Mouse (Mus musculus) liver, embryonic 14.5 days (tissue): Measurements from ENCODE around the gene Nt5c2.

Source experiments
- CTCF ChIP-seq: IDR thresholded peaks from 2 replicates; pipeline ENCODE4 v1.5.1; 2016; ENCODE audit warnings: antibody characterized with exemption, low read depth, control low read depth
- EP300 ChIP-seq: IDR thresholded peaks from 2 replicates; pipeline ENCODE4 v1.6.1; 2016; ENCODE audit warnings: antibody characterized with exemption, low read depth

DNA sequence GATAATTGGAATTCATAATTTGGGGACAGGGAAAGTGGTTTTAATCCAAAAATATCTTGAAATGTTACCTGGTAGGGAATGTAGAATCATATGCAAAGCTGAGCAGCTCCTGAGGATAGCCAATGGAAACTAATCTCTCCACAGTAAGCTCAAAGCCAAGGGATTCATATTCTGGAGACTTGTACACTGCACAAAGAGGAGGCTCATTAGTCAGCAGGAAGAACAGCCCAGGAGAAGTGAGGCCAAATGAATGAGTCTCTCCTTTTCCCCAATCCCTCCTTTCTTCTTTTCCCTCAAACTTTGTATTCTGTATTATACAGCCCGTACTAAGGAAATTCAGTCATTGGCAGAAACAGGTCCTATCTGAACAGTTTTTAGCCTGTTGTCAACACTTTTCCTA is 110.0 kb downstream of the Nt5c2 start:
- TF ChIP-seq CTCF (no peak), EP300 (no peak)
